Mouse (Mus musculus) intestine, postnatal 0 days (tissue): ENCODE measurements at regions not wholly inside any gene's neighbourhood (a gene's known extent, or its start where the extent isn't known, plus 50 kb on each side); places are given as distances from the start of the nearest gene placed in this dataset.

Experiments
- ATAC-seq: fragments of 200-750 bp; cut with Nextera tagmentation; 2 replicates; pipeline ENCODE4 v1.8.0; 2017; ENCODE audit warnings: mild to moderate bottlenecking, moderate TSS enrichment, moderate library complexity
- H3K27ac ChIP-seq: fragments of 300-500 bp; sonication (generic); 2 replicates; pipeline ENCODE4 v1.5.1; 2014; ENCODE audit warnings: mild to moderate bottlenecking, low read depth, low read length, moderate library complexity
- H3K27me3 ChIP-seq: fragments of 300-500 bp; sonication (generic); replicated peaks from 2 replicates; pipeline ENCODE4 v1.6.1; 2014; ENCODE audit warnings: low read length, mixed read lengths; ENCODE audit not compliant: control insufficient read depth, insufficient read depth
- H3K36me3 ChIP-seq: fragments of 300-500 bp; sonication (generic); 2 replicates; pipeline ENCODE4 v1.6.1; 2014; ENCODE audit warnings: mild to moderate bottlenecking, moderate library complexity; ENCODE audit not compliant: control insufficient read depth, insufficient read depth
- H3K4me1 ChIP-seq: fragments of 300-500 bp; sonication (generic); replicated peaks from 2 replicates; pipeline ENCODE4 v1.6.1; 2014; ENCODE audit warnings: antibody characterized with exemption, low read length, mixed read lengths; ENCODE audit not compliant: control insufficient read depth, insufficient read depth
- H3K4me2 ChIP-seq: fragments of 300-500 bp; sonication (generic); replicated peaks from 2 replicates; pipeline ENCODE4 v1.6.1; 2014; ENCODE audit warnings: low read depth, mild to moderate bottlenecking, moderate library complexity
- H3K4me3 ChIP-seq: fragments of 300-500 bp; sonication (generic); 2 replicates; pipeline ENCODE4 v1.5.1; 2014; ENCODE audit warnings: low read depth, low read length
- H3K9ac ChIP-seq: fragments of 300-500 bp; sonication (generic); 2 replicates; pipeline ENCODE4 v1.6.1; 2014; ENCODE audit warnings: mild to moderate bottlenecking, low read depth, low read length
- H3K9me3 ChIP-seq: fragments of 300-500 bp; sonication (generic); 2 replicates; pipeline ENCODE4 v1.6.1; 2016; ENCODE audit warnings: mixed run types; ENCODE audit not compliant: control insufficient read depth
- CTCF ChIP-seq: sonication (generic); IDR thresholded peaks from 2 replicates; pipeline ENCODE4 v1.5.1; 2016; ENCODE audit warnings: low read depth, mild to moderate bottlenecking, control low read depth, antibody characterized with exemption, moderate library complexity
- WGBS: fragments of 180-500 bp; shearing (Covaris S2); extraction: QIAGEN DNeasy Blood & Tissue Kit; methylation state at CpG from one replicate; pipeline ENCODE4 v1.1.7; 2014; 5-methylcytosine and 5-hydroxymethylcytosine counted together

DNA sequence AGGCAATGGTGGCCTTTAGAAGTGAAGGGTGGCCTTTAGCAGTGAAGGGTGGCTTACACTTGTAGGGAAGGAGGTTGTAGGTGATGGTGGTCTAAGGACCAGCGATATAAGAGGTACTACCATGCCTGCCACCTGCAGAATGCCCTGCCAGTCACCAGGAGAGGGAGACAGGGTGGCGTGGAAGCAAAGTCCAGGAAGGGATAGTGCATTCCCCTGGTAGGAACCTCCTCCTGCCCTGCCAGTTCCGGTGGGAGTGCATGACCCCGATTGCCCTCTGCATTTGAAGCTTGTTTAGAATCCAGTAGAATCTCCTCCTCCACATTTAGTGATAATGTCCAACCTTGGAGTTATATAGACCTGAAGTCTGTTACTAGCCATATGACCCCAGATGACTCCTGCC lies 127.7 kb upstream of the Id2 start:
- H3K9me3 ChIP-seq: no peaks in the 10 kb centered on the region
- H3K27me3 ChIP-seq: no peaks in the 10 kb centered on the region
- H3K36me3 ChIP-seq: no peaks in the 10 kb centered on the region
- peak; percentile 55 for TF ChIP-seq CTCF
- no peak overlapping the region for H3K4me3 ChIP-seq
- H3K4me2 ChIP-seq: no peak overlapping the region
- H3K4me1 ChIP-seq: no peaks in the 10 kb centered on the region
- H3K27ac ChIP-seq: no peak overlapping the region
- no peak for ATAC-seq
- WGBS: 77% methylated on average over 4 of the region's 4 CpGs
- no peak overlapping the region for H3K9ac ChIP-seq

DNA sequence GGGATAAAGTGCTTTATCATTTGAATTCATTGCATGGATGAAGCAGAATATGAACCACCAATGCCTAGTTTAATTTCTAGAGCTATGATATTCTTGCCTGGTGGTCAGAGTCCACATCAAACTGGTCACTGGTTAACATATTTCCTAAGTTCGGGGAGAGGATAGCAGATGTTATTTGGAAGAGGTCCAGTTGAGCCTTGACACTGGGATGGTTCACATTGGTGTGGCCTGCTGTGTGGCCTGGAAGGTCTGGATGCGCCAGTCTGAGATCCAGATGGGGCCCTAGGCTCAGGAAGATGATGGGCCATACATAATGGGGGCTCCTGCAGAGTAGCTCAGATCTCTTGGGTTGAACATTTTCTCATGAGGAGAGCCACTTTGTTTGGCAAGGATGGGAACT lies 127.3 kb upstream of the Id2 start:
- H3K4me2 ChIP-seq: no peak overlapping the region
- no peak for ATAC-seq
- no peaks in the 10 kb centered on the region for H3K9me3 ChIP-seq
- WGBS: 80% methylated on average over 2 of the region's 2 CpGs
- TF ChIP-seq CTCF: no peak
- no peak overlapping the region for H3K4me3 ChIP-seq
- H3K4me1 ChIP-seq: no peaks in the 10 kb centered on the region
- no peaks in the 10 kb centered on the region for H3K27me3 ChIP-seq
- H3K27ac ChIP-seq: no peak overlapping the region
- no peaks in the 10 kb centered on the region for H3K36me3 ChIP-seq
- H3K9ac ChIP-seq: no peak overlapping the region

DNA sequence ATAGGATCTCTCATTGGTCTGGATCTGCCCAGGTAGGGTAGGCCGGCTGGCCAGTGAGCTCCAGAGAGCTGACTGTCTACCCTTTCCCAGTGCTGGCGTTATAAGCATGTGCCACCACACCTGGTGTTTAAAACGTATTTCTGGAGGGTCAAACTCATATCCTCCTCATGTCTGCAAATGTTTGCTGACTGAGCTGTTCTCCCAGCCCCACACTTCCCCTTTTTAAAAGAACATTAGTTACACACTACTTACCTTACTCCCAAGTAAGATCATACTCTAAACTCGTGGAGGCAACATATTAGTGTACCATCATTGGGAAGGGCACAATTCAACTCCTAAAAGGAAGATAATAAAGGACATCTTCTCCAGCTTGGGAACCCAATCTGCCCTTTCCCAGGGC lies 126.6 kb upstream of the Id2 start:
- ATAC-seq: no peak
- H3K9ac ChIP-seq: no peak overlapping the region
- H3K4me2 ChIP-seq: no peak overlapping the region
- no peaks in the 10 kb centered on the region for H3K36me3 ChIP-seq
- WGBS: 80% methylated on average over 4 of the region's 4 CpGs
- H3K4me1 ChIP-seq: no peaks in the 10 kb centered on the region
- H3K9me3 ChIP-seq: no peaks in the 10 kb centered on the region
- H3K27ac ChIP-seq: no peak overlapping the region
- no peaks in the 10 kb centered on the region for H3K27me3 ChIP-seq
- H3K4me3 ChIP-seq: no peak overlapping the region
- no peak for TF ChIP-seq CTCF

DNA sequence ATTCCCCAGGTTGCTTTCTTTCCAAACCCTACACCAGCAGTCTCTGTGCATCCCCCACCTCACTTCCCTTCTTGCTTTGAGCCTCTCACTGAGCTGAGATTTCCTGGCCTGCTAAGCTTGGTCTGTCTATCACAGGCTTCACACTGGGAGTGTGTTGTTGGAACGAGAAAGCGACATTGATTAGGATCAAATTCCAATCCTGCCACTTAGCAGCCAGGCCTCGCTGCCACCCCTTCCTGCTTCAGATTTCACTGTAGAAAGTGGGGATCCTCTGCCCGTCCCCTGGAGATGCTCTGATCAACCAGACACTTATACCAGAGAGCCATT lies 123.8 kb upstream of the Id2 start:
- Histone ChIP-seq H3K4me1 (0 out of 2 replicates have a peak, but pooled peaks cover 4% of the 10 kb centered on the region), H3K4me3 (no peak overlapping the region), H3K27ac (no peak overlapping the region), H3K9ac (no peak overlapping the region), H3K36me3 (no peaks in the 10 kb centered on the region), H3K4me2 (no peak overlapping the region), H3K9me3 (no peaks in the 10 kb centered on the region), H3K27me3 (no peaks in the 10 kb centered on the region)
- no peak for ATAC-seq
- no peak for TF ChIP-seq CTCF
- WGBS: 61% methylated on average over 4 of the region's 4 CpGs

DNA sequence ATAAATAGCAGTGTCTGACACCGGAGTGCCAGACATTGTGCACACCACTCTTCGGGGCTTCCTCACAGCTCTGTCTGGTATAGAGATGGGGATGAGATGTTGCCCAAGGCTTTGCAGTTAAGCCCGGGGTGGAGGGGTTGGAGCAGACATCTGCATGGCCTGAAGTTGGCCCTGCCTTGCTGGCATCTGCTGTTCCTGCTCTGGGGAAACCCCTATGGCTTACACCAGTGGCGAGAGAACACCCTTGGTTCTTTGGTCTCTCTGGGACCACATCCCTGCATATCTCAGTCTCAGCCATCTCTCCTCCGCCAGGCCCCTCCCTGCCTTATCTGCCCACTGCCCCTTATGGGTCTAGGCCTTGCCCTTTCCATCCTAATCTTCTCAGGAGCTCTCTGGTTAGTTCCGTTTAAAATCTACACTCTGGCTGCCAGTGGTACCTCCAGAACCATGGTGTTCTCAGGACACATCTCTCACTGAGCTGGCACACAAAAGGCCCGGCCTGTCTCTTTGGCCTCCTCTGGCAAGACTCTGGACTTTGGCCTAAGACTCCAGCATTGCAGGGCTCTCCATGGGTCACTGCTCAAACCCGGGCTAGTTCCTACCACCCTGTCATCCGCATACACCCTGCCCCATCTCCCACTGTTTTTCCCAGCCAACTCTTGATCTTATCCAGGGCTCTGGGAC lies 123.3 kb upstream of the Id2 start:
- Histone ChIP-seq H3K4me1 (0 out of 2 replicates have a peak, but pooled peaks cover 4% of the 10 kb centered on the region), H3K27me3 (no peaks in the 10 kb centered on the region), H3K4me3 (no peak overlapping the region), H3K9ac (no peak overlapping the region), H3K27ac (no peak overlapping the region), H3K36me3 (no peaks in the 10 kb centered on the region), H3K9me3 (no peaks in the 10 kb centered on the region), H3K4me2 (no peak overlapping the region)
- WGBS: 64% methylated on average over 9 of the region's 9 CpGs
- no peak for TF ChIP-seq CTCF
- ATAC-seq: no peak

DNA sequence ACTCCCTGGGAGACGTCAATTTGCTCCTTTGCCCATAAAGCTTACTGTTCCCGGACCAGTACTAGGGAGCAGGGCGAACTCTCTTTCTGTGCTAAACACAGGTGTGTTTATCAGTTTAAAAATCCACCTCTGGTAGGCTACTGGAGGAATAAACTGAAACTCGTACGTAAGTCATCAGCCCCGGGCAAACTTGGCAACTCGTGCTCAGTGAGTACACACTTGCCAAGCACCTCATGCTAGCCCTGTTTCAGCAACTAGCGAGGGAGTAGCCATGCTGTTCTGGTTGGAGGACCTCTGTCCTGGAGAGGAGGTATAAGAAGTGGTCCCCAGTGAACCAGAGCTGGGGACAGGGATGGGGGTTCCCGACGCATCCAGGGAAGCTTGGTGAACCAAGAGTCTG lies 122.6 kb upstream of the Id2 start:
- Histone ChIP-seq H3K4me2 (no peak overlapping the region), H3K4me3 (no peak overlapping the region), H3K27me3 (no peaks in the 10 kb centered on the region), H3K27ac (no peak overlapping the region), H3K9ac (no peak overlapping the region), H3K9me3 (no peaks in the 10 kb centered on the region), H3K4me1 (0 out of 2 replicates have a peak, but pooled peaks cover 4% of the 10 kb centered on the region), H3K36me3 (no peaks in the 10 kb centered on the region)
- no peak for TF ChIP-seq CTCF
- 84% methylated on average over 10 of the region's 10 CpGs for WGBS
- ATAC-seq: no peak
